Mouse (Mus musculus) lung, postnatal 14 days (tissue): Measurements from ENCODE around the gene Ubash3b.
A peak's percentile ranks its signal among the peaks of the same experiment; 100 is the strongest.

ENCODE experiments used
- DNase-seq: peaks from one replicate; pipeline ENCODE4 v3.0.0; 2021

Gene Ubash3b

DNA sequence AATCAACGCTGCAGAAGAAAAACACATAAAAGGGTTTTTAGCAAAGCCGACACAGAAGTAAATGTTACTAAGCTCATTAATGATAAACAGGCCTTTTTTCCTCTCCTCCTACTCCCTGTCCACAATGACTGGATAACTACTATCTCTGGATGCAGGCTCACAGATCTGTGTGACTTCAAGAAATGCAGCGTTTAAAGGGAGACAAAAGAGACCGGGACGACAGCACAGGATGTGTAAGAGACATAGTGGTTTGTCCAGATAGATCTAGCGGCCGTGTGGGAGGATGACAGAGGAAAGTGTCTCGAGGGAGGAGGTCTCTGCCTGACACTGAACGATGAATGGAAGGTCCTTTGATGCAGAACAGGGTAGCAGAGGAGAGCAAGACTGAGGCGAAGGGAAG lies 5.4 kb upstream of the Ubash3b start:
- DNase-seq: no peak

DNA sequence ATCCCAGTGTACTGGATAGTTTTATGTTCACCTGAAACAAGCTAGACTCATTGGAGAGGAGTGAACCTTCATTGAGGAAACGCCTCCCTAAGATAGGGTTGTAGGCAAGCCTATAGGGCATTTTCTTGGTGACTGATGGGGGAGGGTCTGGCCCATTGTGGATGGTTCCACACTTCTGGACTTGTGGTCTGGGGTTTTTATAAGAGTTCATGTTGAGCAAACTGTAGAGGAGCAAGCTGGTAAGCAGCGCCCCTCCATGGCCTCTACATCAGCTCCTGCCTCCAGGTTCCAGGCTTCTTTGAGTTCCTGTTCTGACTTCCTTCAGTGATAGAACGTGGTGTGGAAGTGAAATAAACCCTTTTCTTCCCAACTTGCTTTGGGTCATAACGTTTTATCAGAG lies 866 bp upstream of the Ubash3b start:
- no peak for DNase-seq

DNA sequence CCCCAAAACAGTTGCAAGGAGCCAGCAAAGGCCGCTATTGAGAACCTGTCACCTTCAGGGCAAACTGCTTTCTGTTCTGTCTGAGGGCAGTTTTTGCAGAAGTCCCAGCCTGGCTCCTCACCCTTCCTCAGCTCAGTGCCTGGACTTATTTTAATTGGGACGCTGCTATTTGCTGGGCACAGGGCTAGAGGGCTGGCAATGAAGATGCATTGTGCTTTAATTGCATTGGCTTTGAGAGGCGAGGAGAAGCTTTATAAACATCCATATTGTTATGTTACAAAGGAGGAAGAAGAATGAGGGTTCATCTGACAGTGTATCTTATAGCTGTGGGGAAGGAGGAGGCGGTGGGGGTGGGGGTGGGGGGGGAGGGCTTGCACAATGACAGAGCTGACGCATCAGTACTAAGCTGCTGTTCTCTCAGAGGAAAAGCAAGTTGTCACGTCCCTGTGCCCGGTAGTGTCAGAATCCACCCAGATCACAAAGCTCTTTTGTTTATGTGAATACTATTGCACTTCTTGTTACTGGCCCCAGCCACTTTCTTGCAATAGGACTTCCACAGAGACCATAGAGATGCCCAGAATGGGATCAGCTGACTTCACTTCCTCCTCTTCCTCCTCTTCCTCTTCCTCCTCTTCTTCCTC lies 841 bp downstream of the Ubash3b start:
- DNase-seq: no peak

DNA sequence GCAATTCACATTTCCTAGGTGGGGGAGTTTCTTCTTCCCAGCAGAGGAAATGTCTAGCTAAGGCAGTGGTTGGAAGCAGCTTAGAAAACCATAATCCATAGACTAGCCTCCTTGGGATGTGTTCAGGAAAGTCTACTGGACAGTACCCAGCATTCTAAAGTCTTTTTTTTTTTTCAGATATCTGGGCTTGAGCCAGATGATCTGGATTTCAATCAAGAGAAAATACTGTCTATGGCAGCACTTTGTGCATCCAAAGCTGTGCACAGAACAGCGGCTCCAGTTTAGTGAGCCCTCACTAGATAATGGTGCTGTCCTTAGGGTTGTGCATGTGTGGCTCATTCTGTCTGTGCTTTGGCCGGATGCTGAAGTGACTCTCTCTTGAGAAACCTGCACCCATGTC lies 2.3 kb downstream of the Ubash3b start:
- no peak for DNase-seq

DNA sequence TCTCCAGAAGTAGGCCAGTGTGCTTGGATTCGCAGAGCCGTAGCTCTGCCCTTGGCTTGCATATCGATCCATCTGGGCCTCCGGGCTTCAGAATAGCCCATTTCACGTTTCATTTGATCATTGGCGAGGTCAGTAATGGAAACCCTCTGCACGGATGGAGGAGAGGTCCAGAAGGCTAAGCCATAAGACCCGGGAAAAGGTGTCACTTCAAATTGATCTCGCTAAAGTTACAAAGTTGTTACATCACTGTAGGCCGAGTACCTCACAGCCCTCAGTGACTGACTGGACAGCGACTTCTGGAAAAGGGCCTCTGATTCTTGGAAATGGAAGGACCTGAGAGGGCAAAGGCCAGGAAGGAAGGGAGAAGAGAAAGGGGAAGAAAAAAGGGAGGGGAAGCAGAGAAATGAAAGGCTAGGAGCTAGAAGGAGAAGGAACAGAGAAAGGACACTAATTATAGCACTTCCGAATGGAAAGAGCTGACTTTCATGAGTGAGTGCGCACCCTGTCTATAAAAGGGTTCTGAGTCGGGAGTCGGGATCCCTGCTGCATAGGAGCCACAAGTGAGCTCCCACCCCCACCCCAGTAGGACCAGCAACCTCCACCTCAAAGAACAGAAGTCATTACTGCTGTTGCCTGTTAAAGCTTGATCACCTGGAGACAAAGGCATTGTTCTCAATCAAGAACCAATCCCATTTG lies 3.5 kb downstream of the Ubash3b start:
- no peak for DNase-seq

DNA sequence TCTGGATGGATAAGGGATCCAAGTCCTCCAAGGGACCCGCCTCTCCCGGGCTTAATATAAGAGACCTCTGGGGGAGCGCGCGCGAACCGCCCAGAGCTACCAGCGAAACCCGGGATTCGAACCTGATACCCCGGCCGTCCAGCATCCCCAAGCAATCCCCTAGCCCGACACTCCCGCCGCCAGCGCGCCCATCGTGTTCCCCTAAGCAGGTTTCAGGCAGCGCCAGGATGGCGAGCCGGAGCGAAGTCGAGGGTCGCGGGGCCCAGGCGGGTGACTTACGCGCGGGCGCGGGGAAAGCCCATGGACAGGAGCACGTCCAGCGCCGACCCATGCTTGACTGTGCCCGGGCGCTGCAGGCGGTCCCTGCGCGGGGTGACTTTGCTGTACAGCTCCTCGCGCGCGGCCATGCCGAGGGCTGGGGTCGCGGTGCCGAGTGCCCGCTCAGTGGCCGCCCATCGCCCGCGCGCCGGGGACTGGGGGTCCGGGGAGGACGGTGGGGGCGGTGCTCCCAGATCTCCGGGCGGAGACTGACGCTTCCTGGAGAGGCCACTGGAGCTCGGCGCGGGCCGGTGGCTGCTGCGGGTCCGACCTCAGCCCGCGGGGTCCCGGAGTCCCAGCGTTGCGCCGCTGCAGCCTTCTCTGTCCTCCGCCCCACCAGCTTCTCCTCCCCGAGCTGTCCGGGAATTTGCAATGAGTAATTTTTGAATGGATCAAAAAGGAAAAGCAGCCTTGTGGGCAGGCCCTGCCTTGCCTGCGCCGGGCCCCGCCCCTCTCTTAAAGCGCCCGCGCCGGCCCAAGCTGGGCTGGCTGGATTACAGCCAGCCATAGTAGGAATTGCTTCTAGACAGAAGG lies 4.3 kb downstream of the Ubash3b start:
- DNase-seq: peak; percentile 72

GRCm38 (mm10) chr9:41156720-41157019 lies 4.8 kb downstream of the Ubash3b start:
- no peak for DNase-seq

- DNase-seq: no peak
Observed at GRCm38 (mm10) chr9:41156006-41156719, 5.3 kb downstream of the Ubash3b start.

DNA sequence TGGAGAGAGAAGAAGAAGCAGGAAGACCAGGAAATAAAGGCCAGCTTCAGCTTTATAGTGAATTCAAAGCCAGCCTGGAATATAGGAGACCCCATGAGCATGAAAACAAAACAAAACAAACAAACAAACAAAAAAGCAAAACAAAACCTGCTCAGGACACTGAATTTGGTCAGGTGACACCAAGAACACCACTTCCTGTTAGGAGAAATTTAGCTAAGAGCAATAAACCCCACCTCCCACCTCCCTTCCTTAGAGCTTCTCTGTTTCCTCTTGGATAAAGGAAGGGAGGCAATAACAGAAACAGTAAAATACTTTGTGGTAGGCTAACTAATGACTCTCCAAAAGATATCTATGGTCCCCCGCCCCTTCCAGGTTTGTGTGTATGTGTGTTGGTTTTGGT lies 7.5 kb downstream of the Ubash3b start:
- no peak for DNase-seq

- DNase-seq: peak; percentile 22
Observed at GRCm38 (mm10) chr9:41153050-41153449, 8.4 kb downstream of the Ubash3b start.

DNA sequence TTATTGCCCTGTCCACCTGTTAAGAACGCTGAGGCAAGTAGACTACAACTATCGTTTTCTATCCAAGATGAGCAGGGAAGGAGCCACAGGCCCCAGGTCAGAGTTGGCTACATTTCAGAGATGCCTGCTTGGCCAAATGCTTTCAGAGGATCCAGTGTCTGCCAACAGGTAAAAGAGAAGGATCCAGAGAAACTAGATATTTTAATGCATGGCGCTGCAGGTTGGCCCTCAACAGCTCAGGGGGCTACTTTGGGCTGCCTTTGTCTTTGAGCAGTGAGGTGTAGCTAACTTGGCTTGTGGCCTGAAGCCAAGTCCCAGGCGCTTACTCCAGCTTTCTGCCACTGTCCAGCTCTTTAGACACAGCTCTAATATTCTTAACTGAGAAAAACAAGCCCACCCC lies 10.0 kb downstream of the Ubash3b start:
- no peak for DNase-seq

- DNase-seq: no peak
Observed at GRCm38 (mm10) chr9:41149896-41150295, 11.6 kb downstream of the Ubash3b start.

DNA sequence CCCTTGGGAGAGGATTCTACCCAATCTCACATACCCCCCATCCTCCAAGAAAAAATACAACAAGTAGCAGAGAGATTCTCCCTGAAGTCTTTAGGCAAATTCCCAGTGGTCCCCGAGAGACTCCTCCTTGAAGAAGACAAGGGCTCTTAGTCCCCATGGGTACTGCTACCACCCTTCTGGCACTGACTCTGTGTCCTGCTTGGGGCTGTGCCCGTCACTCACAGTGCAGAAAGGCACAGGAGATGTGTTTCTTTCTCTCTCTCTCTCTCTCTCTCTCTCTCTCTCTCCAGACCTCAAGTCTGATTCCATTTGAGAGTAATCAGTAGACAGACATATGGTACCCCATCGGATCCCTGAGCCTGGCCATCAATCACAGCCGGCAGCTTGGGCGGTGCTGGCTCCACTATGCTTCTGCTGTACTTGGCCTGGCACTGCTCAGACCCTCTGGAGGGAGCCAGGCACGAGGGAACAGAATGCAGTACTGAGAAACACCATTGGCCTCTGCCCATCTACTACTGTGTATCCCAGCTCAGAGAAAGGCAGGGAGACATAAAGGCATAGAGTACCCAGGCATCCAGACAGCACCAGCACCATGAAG lies 12.3 kb downstream of the Ubash3b start:
- no peak for DNase-seq

- DNase-seq: no peak
Observed at GRCm38 (mm10) chr9:41148600-41148999, 12.9 kb downstream of the Ubash3b start.

GRCm38 (mm10) chr9:41147203-41147842 lies 14.2 kb downstream of the Ubash3b start:
- DNase-seq: peak; percentile 70

DNA sequence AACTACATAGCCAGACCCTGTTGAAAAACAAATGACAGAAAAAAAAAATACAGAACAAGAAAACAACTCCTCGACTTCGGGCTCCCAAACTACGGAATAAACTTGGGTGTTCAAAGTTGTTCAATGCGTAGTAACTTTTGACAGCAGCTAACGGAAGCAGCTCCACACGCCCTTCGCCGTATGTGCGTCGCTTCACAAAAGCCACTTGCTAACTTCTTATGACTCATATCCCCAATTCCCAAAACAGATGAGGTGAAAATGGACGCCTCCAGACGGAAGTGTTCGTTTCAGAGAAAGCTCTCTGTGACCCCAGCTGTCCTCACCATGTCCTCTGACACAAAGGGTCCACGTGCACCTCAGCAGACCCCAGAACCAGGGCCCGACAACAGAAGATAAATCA lies 17.7 kb downstream of the Ubash3b start:
- no peak for DNase-seq

- no peak for DNase-seq
Observed at GRCm38 (mm10) chr9:41143115-41143514, 18.4 kb downstream of the Ubash3b start.

GRCm38 (mm10) chr9:41141026-41141425 lies 20.5 kb downstream of the Ubash3b start:
- no peak for DNase-seq

DNA sequence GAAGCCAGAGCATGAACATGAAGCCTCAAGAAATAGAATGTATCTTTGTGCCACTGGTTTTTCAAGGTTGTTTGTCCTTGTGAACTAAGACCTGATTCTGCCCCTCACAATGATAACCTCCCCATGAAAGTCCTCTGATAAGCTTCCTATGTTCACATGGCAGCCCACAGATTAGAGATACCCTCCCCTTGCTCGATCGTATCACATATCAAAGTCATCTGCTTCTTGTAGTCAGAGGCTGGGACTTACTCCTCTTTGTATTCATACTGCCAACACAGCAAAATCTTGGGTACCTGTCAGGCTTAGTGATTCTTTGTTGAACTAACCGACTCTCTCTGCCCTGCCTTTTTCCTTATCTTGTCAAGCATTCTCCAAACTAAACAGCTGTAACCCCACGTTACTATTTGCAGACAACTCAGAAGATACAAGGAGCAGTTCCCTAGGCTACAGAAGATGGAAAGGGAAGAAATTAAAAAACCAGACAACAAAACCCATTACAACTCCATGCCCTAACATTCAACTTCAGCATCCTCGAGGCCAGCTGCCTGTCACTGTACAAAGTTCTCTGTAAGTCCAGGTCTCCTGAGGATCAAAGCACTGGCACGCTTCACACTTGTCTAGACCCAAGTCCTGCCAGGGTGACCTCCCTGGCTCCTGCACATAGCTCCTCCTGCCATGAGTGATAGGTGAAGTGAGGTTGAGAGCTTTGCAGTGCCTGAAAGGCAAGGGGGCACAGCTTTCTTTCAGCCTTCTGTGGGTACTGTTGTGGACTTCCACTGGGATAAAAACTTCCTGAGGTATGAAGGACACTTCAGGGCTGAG lies 22.3 kb downstream of the Ubash3b start:
- DNase-seq: no peak

DNA sequence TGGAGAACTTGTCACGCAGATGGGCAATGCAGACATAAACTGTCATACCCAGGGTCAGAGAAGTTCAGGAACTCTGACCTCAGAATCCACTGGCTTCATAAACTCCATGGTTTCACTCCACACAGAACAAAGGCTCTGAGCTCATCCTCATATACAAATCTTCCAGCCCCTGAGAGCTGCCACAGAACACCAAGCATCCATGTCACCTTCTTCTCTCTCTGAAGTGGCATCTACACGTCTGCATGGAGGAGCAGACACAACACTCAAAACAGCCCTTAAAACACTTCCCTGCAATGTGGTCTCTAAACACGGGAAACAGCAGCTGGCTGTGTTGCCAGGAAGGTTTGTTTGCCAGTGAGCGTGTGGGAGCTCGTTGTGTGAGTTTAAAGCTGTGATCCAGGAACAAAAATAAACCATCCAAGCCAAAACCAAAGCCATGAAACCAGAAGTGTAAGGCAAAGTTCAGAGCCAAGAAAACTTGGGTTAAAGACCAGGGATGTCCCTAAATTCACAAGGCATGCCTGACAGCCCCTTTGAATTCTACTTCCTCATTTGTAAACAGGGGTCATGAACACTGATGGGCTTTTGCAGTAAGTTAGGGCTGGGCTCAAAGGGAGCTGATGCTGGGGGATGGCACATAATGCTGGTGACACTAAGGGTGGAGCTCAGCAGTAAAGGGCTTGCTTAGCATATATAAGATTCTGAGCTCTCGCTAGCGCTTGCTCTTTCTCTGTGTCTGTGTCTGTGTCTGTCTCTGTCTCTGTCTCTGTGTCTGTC lies 24.6 kb downstream of the Ubash3b start:
- DNase-seq: peak; percentile 46

DNA sequence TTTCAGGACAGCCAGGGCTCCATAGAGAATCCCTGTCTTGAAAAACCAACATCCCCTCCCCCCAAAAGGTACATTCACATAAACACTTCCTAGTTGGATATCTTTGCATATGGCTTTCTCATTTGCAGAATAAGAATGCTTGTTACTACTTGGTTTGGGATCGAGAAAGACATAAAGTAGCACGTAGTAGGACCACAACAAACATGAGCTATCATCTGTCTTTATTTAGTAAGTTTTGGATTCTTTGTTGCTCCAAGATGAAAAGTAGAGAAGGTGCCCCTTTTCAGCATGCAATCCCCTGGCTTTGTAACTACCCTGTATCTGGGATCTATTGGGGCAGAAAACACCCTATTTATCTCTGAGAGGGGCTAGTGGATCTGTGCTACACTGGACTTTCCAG lies 25.2 kb downstream of the Ubash3b start:
- DNase-seq: no peak
